Mouse (Mus musculus) liver, postnatal 0 days (tissue): Measurements from ENCODE around the gene Cyth4.

Source experiments
- CTCF ChIP-seq: sonication (generic); IDR thresholded peaks from 2 replicates; pipeline ENCODE4 v1.5.1; 2016; ENCODE audit warnings: antibody characterized with exemption, low read depth
- EP300 ChIP-seq: IDR thresholded peaks from 2 replicates; pipeline ENCODE4 v1.6.1; 2016; ENCODE audit warnings: antibody characterized with exemption, low read depth, mild to moderate bottlenecking

GRCm38 (mm10) chr15:78554545-78555313, 42.1 kb upstream of the Cyth4 start:
- TF ChIP-seq CTCF = no peak
- no peak for TF ChIP-seq EP300
